Mouse (Mus musculus) neural tube, embryonic 10.5 days (tissue): ENCODE results near the gene Eef1a1.

Source experiments
- DNase-seq: peaks from one replicate; pipeline ENCODE4 v3.0.0-alpha.2; 2017; ENCODE audit warnings: low spot score; ENCODE audit errors: extremely low spot score

Gene Eef1a1

DNA sequence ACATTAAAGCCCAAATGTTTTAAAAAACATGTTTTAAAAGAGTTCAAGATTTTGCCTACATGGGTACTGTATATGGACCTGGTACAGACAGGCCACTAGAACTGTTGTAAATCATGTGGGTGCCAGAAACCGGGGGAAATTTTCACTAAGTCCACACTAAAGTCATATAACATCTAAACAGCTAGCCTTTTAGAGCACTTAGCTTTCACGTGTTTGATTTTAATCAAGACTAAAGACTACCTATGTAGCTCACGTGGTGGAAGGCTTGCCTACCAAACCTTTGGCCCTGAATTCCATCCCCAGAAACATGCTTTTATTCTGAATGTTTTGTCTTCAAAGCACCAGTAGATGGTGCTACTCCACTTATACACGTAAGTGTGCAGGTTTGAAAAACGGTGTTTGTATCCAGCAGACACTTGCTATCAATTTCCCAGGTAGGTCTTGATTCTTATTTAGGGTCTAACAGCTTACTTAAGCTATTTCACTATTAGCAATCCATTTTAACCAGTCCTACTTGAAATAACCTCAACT lies 11.9 kb downstream of the Eef1a1 start:
- DNase-seq, result peak; percentile 26

DNA sequence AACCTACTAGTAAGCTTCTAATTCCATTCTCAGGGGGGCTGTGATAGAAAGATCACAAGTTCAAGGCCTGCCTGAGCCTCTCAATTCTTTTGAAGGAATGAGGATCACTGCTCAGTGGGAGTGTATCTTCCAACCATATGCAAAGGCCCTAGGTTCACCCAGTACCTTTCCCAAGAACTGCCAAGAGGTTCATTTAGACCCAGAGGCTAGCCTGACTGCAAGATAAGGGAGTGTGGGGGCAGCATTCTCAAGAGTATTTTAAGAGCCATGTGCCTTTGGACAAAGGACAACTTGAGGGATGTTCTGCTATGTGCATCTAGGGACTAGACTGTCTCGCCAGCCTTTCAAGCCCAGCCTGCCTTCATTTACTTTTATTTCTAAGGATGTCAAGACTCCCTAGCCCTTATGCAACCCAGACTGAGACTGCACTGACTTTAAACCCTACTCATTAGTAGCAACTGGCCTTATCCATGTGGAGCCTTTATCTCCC lies 12.4 kb downstream of the Eef1a1 start:
- peak; percentile 58 for DNase-seq

- DNase-seq, result peak; percentile 34
Measured at GRCm38 (mm10) chr9:78475873-78476272, 13.1 kb downstream of the Eef1a1 start.

- no peak for DNase-seq
Measured at GRCm38 (mm10) chr9:78475383-78475780, 13.6 kb downstream of the Eef1a1 start.

DNA sequence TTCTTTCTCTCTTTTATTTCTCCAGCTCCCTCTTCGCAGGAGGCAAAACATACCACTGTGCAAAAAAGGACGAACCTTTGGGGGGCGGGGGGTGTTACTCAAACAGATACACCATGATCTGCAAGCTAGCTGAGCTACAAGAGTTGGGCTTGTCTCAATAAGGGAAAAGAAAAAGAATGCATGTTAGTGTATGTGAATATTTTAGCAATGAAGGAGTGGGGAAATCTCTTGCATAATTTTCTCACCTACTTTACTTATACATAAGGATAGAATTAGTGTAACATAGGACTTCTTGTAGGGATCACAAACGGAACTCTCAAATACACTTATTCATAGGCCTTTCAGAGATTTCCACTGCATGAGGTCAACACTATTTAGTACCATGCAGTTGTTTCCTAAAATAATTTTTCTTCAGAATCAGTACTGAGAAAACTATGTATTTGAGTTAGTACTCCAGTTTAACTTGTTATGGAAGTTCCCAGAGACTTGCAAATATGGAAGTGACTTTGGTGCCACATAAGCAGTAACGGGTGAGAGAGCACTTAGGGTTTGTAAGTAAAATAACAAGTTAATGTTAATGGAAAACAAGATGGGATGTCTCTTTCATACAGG lies 14.1 kb downstream of the Eef1a1 start:
- no peak for DNase-seq

GRCm38 (mm10) chr9:78474270-78474669 lies 14.7 kb downstream of the Eef1a1 start:
- DNase-seq, result no peak

GRCm38 (mm10) chr9:78473588-78473987 lies 15.4 kb downstream of the Eef1a1 start:
- DNase-seq, result no peak

DNA sequence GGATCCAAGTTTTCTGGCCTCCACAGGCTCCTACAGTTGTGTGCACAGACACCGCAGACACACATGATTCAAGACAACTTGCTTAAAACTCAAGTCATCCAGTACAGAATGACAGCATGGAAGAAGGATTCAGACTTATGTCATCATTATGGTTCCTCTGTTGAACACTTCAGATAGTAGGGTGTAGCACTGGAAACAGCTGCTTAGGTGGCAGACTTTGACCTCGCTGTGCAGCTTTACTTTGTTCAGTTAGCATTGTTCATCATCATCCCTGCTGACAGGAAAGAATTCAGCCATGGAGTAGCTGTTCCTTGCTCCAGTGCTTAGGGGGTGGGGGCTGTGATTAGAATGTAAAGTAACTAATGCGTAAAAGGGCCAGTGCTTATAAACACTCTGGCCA lies 23.2 kb downstream of the Eef1a1 start:
- DNase-seq, result no peak

GRCm38 (mm10) chr9:78463337-78463736 lies 25.6 kb downstream of the Eef1a1 start:
- DNase-seq, result no peak

DNA sequence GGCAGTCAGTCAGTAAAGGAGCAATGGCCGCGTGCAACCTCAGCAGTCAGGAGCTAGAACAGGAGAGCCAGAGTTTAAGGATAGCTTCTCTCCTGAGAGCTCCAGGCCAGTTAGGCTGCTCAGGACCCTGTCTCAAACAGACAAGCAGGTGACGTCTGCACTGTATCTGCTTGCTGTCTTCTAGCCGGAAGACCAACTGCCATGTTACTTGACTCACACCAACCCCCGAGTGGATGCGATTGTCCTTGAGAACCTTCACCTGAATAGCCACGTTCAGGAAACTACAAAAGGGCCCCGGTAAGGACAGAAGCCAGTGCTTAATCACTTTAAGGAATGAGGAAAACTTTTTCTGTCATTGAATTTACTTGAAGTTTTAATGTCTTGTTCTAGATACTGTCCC lies 31.9 kb downstream of the Eef1a1 start:
- no peak for DNase-seq

DNA sequence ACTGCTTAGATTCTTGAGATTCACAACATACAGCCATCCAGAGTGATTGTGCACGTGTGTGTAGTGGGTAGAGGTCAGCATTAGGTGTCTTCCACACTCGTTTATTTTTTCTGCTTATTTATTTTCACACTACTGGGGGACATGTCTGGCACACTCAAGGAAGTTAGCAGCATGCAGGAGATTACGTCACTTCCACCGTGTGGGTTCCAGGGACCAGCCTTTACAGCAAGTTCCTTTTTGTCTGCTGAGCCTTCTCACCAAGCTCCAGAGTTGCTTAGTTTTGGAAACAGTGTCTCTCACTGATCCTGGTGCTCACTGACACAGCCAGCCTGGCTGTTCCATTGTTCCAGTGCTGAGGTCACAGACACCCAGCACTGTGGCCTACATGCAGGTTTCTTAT lies 37.6 kb downstream of the Eef1a1 start:
- no peak for DNase-seq

GRCm38 (mm10) chr9:78450404-78450803 lies 38.5 kb downstream of the Eef1a1 start:
- no peak for DNase-seq

DNA sequence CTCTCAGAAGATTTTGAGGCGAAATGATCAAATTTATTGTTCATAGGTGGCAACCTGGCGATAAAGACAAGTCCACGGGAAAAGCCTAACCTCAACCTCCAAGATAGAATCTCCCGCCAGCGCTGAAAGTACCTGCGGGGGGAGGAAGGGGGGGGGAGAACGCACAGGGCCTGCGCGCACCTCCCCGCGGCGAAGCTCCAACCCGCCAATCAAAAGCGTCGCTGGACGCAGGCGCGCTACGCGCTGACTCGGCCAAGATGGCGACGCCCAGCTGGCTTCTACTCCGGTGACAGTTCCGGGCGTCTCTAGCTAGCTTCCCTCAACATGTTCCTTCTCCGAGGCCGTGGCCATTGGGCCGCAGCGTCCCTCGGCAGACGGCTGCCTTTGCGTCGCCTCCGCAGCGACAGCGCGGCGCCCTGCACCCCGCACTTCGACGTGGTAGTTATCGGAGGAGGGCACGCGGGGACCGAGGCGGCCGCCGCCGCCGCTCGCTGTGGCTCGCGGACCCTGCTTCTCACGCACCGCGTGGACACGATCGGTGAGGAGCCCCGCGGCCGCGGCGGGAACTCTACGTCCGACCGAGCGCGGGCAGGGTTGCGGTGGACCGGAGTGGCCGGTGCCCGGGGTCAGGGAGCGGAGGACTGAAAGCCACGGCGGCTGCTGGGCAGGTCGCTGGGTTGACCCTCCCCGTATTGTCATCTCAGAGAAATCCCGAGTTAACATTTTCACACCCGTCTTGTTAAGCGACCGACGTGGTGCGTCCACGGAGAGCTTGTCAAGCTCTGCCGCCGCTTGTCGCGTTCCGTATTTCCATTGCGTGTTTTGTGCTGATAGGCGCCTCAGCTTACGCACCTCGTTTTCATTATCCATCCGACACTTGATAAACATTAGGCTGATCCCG lies 40.7 kb downstream of the Eef1a1 start, which contains the start of the genes Mto1 and Gm17324:
Gene Mto1, plus strand, starts transcription at position 236 of the 901 bp plus-strand sequence.
Gene Gm17324, minus strand, starts transcription at position 814 of the 901 bp plus-strand sequence.
- DNase-seq, result peak; percentile 93

DNA sequence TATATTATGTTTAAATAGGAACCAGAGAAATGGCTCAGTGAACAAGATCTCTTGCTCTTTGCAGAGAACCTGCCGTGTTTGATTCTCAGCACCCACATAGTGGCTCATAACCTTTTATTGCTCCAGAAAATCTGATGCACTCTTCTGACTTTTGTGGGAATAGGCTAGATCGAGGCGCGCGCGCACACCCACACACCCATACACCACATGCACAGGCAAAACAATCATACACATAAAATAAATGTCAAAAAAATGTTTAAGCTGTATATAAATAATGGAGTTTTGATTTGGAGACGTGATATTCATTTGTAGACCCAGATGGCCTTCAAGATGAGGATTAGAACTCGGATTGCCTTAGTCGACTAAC lies 41.4 kb downstream of the Eef1a1 start:
- DNase-seq, result peak; percentile 20

DNA sequence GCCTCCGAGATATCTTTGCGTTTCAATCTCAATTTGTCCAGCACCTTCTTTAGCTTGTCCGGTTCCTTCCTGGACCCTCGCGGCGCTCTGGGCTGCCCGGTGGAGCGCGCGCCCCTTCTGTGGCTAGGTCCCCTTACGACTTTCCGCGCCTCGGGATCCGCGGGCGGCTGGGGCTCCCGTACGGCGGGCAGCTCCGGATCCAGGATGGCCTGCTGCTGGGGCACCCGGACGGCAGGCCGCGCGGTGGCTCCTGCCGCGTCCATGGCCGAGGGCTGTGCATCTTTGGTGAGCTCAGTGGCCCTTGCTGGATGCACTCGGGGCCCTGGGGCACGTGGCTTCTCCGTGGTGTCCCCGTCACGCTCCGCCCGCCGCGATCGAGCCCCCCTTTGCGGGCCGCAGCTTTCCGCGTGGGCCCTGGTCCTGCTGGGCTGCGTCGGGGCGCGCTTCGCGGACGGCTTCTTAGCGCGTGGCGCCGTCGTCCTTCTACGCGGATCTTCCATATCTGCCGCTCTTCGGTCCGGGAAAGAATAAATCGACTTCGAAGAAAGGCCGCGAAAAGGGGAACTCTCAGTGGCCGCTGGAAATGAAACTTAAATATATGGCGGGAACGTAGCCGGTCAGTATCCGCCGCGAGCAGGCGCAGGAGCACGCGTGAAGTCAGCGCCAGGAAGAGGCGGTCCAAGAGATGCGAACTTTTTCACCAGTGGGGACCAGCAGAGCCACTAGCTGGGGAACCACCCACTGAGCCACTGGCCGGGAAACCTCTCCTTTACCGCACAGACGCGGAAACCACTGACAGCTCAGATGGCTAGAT lies 46.2 kb downstream of the Eef1a1 start, which contains the start of gene Cgas:
Gene Cgas, minus strand, starts transcription at position 659 of the 814 bp plus-strand sequence.
- peak; percentile 65 for DNase-seq

DNA sequence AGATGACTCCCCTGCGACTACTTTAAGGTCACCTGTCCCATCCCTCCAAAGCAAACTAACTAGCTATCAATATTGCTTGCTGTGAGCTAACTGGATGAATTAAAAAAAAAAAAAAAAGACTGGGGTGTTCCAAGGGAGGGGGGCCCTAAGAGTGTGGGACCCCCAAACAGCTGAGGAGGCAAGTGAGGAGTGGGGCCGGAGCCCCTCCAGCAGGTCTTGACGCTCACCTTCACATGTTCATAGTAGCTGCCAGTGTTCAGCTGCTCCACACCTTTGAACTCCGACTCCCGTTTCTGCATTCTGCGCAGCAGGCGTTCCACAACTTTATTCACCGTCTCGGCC lies 46.7 kb downstream of the Eef1a1 start:
- no peak for DNase-seq

GRCm38 (mm10) chr9:78439426-78439825 lies 49.5 kb downstream of the Eef1a1 start:
- no peak for DNase-seq

DNA sequence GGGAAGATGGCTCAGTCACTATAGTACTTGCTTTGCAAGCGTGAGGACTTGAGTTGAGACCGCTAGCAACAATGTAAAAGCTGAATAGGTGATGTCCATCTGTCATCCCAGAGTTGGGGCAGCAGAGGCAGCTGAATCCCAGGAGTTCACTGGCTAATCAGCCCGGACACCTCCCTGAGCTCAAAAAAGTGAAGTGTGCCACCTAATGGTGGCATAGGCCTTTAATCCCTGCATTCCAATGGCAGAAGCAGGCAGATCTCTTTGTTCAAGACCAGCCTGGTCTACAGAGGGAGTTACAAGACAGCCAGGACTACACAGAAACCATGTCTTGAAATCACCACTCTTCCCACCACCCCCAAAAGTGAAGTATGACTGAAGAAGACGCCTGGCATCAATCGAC lies 56.5 kb downstream of the Eef1a1 start:
- no peak for DNase-seq

- no peak for DNase-seq
Measured at GRCm38 (mm10) chr9:78430486-78430885, 58.5 kb downstream of the Eef1a1 start.

DNA sequence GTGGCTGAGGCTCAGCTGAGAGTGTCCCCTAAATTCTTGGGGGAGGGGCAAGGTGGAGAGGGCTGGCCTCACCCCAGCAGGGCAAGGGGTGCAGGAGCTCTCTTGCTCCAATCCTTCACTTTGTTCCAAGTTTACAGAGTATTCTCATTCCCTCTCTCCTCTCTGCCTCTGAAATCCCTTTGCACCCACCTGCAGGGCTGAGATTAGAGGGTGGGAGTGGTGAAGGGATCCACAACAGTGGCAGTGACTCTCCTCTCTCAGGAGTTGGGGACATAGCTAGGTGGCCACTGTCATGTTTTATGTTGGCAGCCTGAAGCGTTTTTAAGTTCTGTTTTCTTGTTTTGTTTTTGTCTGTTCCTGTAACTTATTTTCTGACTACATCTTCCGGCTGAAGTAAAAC lies 59.4 kb downstream of the Eef1a1 start:
- DNase-seq, result no peak

DNA sequence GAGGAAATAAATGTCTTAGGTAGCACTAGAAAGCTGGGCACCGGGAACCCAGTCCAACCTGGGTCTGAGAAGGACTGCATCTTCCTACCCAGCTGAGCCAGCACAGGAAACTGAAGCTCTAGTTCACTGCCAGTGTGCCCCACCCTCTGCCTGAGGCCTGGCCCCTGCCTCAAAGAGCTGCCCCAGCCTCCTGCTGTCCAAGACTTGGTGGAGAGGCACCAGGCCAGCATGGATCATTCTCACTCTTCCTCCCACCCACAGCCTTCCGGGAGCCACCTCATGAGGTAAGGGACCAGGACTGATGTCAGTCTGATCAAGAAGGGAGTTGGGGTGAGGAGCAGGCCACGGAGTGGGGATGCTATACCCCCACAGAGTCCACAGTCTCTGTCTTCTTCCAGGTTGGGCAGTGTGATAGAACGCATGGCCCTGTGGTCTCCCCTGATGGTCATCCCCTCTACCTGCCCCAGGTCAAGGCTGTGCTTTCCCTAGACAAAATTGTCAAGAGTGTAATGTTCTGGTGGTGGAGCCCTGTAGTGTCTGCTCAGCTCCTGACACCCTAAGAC lies 60.0 kb downstream of the Eef1a1 start:
- DNase-seq, result no peak
